Mouse (Mus musculus) right cerebral cortex, postnatal 4 days (tissue): ENCODE data around the gene Sgf29.

Experiments used
- DNase-seq: peaks from one replicate; pipeline ENCODE4 v3.0.0-alpha.2; 2022

The Sgf29 gene

GRCm38 (mm10) chr7:126642545-126643243, 6.4 kb upstream of the Sgf29 start:
- DNase-seq = no peak

- DNase-seq = peak; percentile 17
Measured at GRCm38 (mm10) chr7:126643244-126643617, 5.9 kb upstream of the Sgf29 start.

- DNase-seq = no peak
Measured at GRCm38 (mm10) chr7:126644345-126644744, 4.8 kb upstream of the Sgf29 start.

GRCm38 (mm10) chr7:126644914-126645313, 4.2 kb upstream of the Sgf29 start:
- no peak for DNase-seq

GRCm38 (mm10) chr7:126645708-126646107, 3.4 kb upstream of the Sgf29 start:
- no peak for DNase-seq

- no peak for DNase-seq
Measured at GRCm38 (mm10) chr7:126648486-126648885, 623 bp upstream of the Sgf29 start.

GRCm38 (mm10) chr7:126650852-126651251, 1.7 kb downstream of the Sgf29 start:
- DNase-seq = no peak

- no peak for DNase-seq
Measured at GRCm38 (mm10) chr7:126653991-126654390, 4.9 kb downstream of the Sgf29 start.

- DNase-seq = no peak
Measured at GRCm38 (mm10) chr7:126655695-126656094, 6.6 kb downstream of the Sgf29 start.

GRCm38 (mm10) chr7:126657522-126657921, 8.4 kb downstream of the Sgf29 start:
- no peak for DNase-seq

- DNase-seq = no peak
Measured at GRCm38 (mm10) chr7:126659771-126660170, 10.7 kb downstream of the Sgf29 start.

GRCm38 (mm10) chr7:126663646-126664045, 14.5 kb downstream of the Sgf29 start:
- no peak for DNase-seq

- DNase-seq = no peak
Measured at GRCm38 (mm10) chr7:126665269-126665668, 16.2 kb downstream of the Sgf29 start.

- no peak for DNase-seq
Measured at GRCm38 (mm10) chr7:126667495-126668090, 18.5 kb downstream of the Sgf29 start.

- no peak for DNase-seq
Measured at GRCm38 (mm10) chr7:126668452-126668851, 19.3 kb downstream of the Sgf29 start.

- no peak for DNase-seq
Measured at GRCm38 (mm10) chr7:126670152-126670551, 21.0 kb downstream of the Sgf29 start.

- no peak for DNase-seq
Measured at GRCm38 (mm10) chr7:126672111-126672510, 23.0 kb downstream of the Sgf29 start.

GRCm38 (mm10) chr7:126675104-126675503, 26.0 kb downstream of the Sgf29 start:
- no peak for DNase-seq

- no peak for DNase-seq
Measured at GRCm38 (mm10) chr7:126676207-126676606, 27.1 kb downstream of the Sgf29 start, which contains the start of gene Sult1a1. Gene Sult1a1 (minus strand): TSS chr7:126676432.

GRCm38 (mm10) chr7:126676631-126677220, 27.6 kb downstream of the Sgf29 start:
- no peak for DNase-seq

- DNase-seq = no peak
Measured at GRCm38 (mm10) chr7:126678545-126679341, 29.6 kb downstream of the Sgf29 start.

- DNase-seq = no peak
Measured at GRCm38 (mm10) chr7:126679683-126680082, 30.6 kb downstream of the Sgf29 start.

GRCm38 (mm10) chr7:126681221-126681620, 32.1 kb downstream of the Sgf29 start:
- DNase-seq = no peak
